Mouse (Mus musculus) testis, adult 2 months (tissue): ENCODE results near the gene Arid1b.

Experiments used
- CTCF ChIP-seq: fragments of 200-500 bp; IDR thresholded peaks from 2 replicates; pipeline ENCODE4 v1.5.1; 2012; ENCODE audit warnings: low read depth, mild to moderate bottlenecking, inconsistent platforms, low read length, moderate library complexity; ENCODE audit not compliant: control insufficient read depth, insufficient read depth, insufficient replicate concordance
- POLR2A ChIP-seq: fragments of 200-500 bp; IDR thresholded peaks from 2 replicates; pipeline ENCODE4 v1.6.1; 2012; ENCODE audit warnings: low read depth, mild to moderate bottlenecking, inconsistent platforms, low read length, moderate library complexity; ENCODE audit not compliant: control insufficient read depth

- TF ChIP-seq CTCF (no peak), POLR2A (no peak)
These were observed 124.0 kb downstream of the Arid1b start for GRCm38 (mm10) chr17:5118171-5118570.
